Mouse (Mus musculus) hindbrain, embryonic 11.5 days (tissue): ENCODE measurements around the gene Csf2rb2. TPM values are rescaled to one million over a fixed set of nuclear protein-coding genes. Genes with fewer than 3 reads are reported as not detected.

Experiments
- ATAC-seq: fragments of 200-750 bp; cut with Nextera tagmentation; 2 replicates; pipeline ENCODE4 v1.8.0; 2017; ENCODE audit warnings: mild to moderate bottlenecking, moderate TSS enrichment, moderate library complexity; ENCODE audit not compliant: low FRiP score
- DNase-seq: peaks from one replicate; pipeline ENCODE4 v3.0.0-alpha.2; 2015; ENCODE audit warnings: low spot score
- H3K27ac ChIP-seq: fragments of 300-500 bp; sonication (generic); 2 replicates; pipeline ENCODE4 v1.5.1; 2014; ENCODE audit warnings: mild to moderate bottlenecking, low read depth, low read length
- H3K27me3 ChIP-seq: fragments of 300-500 bp; sonication (generic); 2 replicates; pipeline ENCODE4 v1.6.1; 2014; ENCODE audit warnings: mild to moderate bottlenecking, low read length, moderate library complexity, mixed read lengths; ENCODE audit not compliant: control insufficient read depth, insufficient read depth
- H3K36me3 ChIP-seq: fragments of 300-500 bp; sonication (generic); 2 replicates; pipeline ENCODE4 v1.6.1; 2014; ENCODE audit warnings: mild to moderate bottlenecking, low read length, moderate library complexity, mixed read lengths; ENCODE audit not compliant: control insufficient read depth, insufficient read depth
- H3K4me1 ChIP-seq: fragments of 300-500 bp; sonication (generic); replicated peaks from 2 replicates; pipeline ENCODE4 v1.6.1; 2014; ENCODE audit warnings: low read length, mixed read lengths; ENCODE audit not compliant: control insufficient read depth, insufficient read depth
- H3K4me2 ChIP-seq: fragments of 300-500 bp; sonication (generic); replicated peaks from 2 replicates; pipeline ENCODE4 v1.6.1; 2014; ENCODE audit warnings: mild to moderate bottlenecking, low read depth, low read length
- H3K4me3 ChIP-seq: fragments of 300-500 bp; sonication (generic); 2 replicates; pipeline ENCODE4 v1.5.1; 2014; ENCODE audit warnings: low read depth, low read length
- H3K9ac ChIP-seq: fragments of 300-500 bp; sonication (generic); 2 replicates; pipeline ENCODE4 v1.6.1; 2014; ENCODE audit warnings: low read depth, low read length
- H3K9me3 ChIP-seq: fragments of 300-500 bp; sonication (generic); 2 replicates; pipeline ENCODE4 v1.6.1; 2016; ENCODE audit warnings: low read length; ENCODE audit not compliant: control insufficient read depth
- WGBS: fragments of 180-500 bp; shearing (Covaris S2); extraction: QIAGEN DNeasy Blood & Tissue Kit; methylation state at CpG from one replicate; pipeline ENCODE4 v1.1.7; 2014; 5-methylcytosine and 5-hydroxymethylcytosine counted together
- polyA plus RNA-seq: library from polyadenylated mRNA; unstranded; fragments of >200 nt; fragmentation: Nextera tagmentation; extraction: Ambion mirVana; gene quantifications from 2 replicates; pipeline ENCODE4 v1.2.1, GENCODE M21; 2014

Gene Csf2rb2
- polyA plus RNA-seq, 1 experiment from 2014 or later = 0.34 TPM

GRCm38 (mm10) chr15:78254751-78255150 is 50.8 kb downstream of the Csf2rb2 start:
- no peak overlapping the region for H3K9ac ChIP-seq
- no peaks in the 10 kb centered on the region for H3K9me3 ChIP-seq
- ATAC-seq (no peak), DNase-seq (peak; percentile 79)
- H3K4me3 ChIP-seq = no peak overlapping the region
- WGBS = 27% methylated on average over 20 of the region's 20 CpGs
- no peak overlapping the region for H3K4me2 ChIP-seq
- no peaks in the 10 kb centered on the region for H3K4me1 ChIP-seq
- no peaks in the 10 kb centered on the region for H3K36me3 ChIP-seq
- no peaks in the 10 kb centered on the region for H3K27me3 ChIP-seq
- H3K27ac ChIP-seq = no peak overlapping the region

- no peak for ATAC-seq
- Histone ChIP-seq H3K27me3 (no peaks in the 10 kb centered on the region), H3K9me3 (no peaks in the 10 kb centered on the region), H3K4me3 (no peak overlapping the region), H3K27ac (no peak overlapping the region), H3K36me3 (no peaks in the 10 kb centered on the region), H3K4me1 (no peaks in the 10 kb centered on the region), H3K4me2 (no peak overlapping the region), H3K9ac (no peak overlapping the region)
- DNase-seq = no peak
- WGBS = 85% methylated on average over 3 of the region's 3 CpGs
Observed at GRCm38 (mm10) chr15:78248410-78248809, 57.1 kb downstream of the Csf2rb2 start.

GRCm38 (mm10) chr15:78247659-78248058 is 57.9 kb downstream of the Csf2rb2 start:
- no peaks in the 10 kb centered on the region for H3K36me3 ChIP-seq
- no peaks in the 10 kb centered on the region for H3K27me3 ChIP-seq
- 62% methylated on average over 2 of the region's 2 CpGs for WGBS
- ATAC-seq = no peak
- no peak overlapping the region for H3K9ac ChIP-seq
- DNase-seq = no peak
- no peak overlapping the region for H3K4me2 ChIP-seq
- no peaks in the 10 kb centered on the region for H3K4me1 ChIP-seq
- H3K4me3 ChIP-seq = no peak overlapping the region
- H3K27ac ChIP-seq = no peak overlapping the region
- H3K9me3 ChIP-seq = no peaks in the 10 kb centered on the region

- H3K9ac ChIP-seq = no peak overlapping the region
- 78% methylated on average over 18 of the region's 18 CpGs for WGBS
- no peak overlapping the region for H3K4me3 ChIP-seq
- H3K27ac ChIP-seq = no peak overlapping the region
- H3K4me2 ChIP-seq = no peak overlapping the region
- DNase-seq (no peak), ATAC-seq (no peak)
- H3K36me3 ChIP-seq = no peaks in the 10 kb centered on the region
- no peaks in the 10 kb centered on the region for H3K9me3 ChIP-seq
- no peaks in the 10 kb centered on the region for H3K4me1 ChIP-seq
- H3K27me3 ChIP-seq = no peaks in the 10 kb centered on the region
Observed at GRCm38 (mm10) chr15:78246143-78247116, 59.1 kb downstream of the Csf2rb2 start.

GRCm38 (mm10) chr15:78244695-78245492 is 60.6 kb downstream of the Csf2rb2 start, which contains the start of gene Ncf4:
Ncf4 (plus strand) TSS chr15:78244801.
- Histone ChIP-seq H3K9ac (no peak within 1 kb of the TSS), H3K27me3 (no peaks in the 10 kb centered on the region; the same call in 1 of the 2 replicates), H3K27ac (no peak within 1 kb of the TSS), H3K4me2 (no peak within 1 kb of the TSS), H3K9me3 (no peaks in the 10 kb centered on the region), H3K4me1 (no peaks in the 10 kb centered on the region), H3K4me3 (no peak within 1 kb of the TSS), H3K36me3 (no peaks in the 10 kb centered on the region)
- 77% methylated on average over 7 of the region's 7 CpGs for WGBS
- no peak for ATAC-seq
- DNase-seq = no peak

- H3K27me3 ChIP-seq = no peaks in the 10 kb centered on the region; the same call in 1 of the 2 replicates
- no peak overlapping the region for H3K4me3 ChIP-seq
- 81% methylated on average over 6 of the region's 6 CpGs for WGBS
- no peaks in the 10 kb centered on the region for H3K4me1 ChIP-seq
- no peaks in the 10 kb centered on the region for H3K9me3 ChIP-seq
- no peaks in the 10 kb centered on the region for H3K36me3 ChIP-seq
- H3K9ac ChIP-seq = no peak overlapping the region
- ATAC-seq (no peak), DNase-seq (no peak)
- no peak overlapping the region for H3K4me2 ChIP-seq
- H3K27ac ChIP-seq = no peak overlapping the region
Observed at GRCm38 (mm10) chr15:78243774-78244173, 61.7 kb downstream of the Csf2rb2 start.

GRCm38 (mm10) chr15:78243061-78243460 is 62.5 kb downstream of the Csf2rb2 start:
- H3K27me3 ChIP-seq = no peaks in the 10 kb centered on the region; the same call in 1 of the 2 replicates
- no peaks in the 10 kb centered on the region for H3K36me3 ChIP-seq
- H3K4me2 ChIP-seq = no peak overlapping the region
- no peak overlapping the region for H3K4me3 ChIP-seq
- H3K9ac ChIP-seq = no peak overlapping the region
- WGBS = 85% methylated on average over 8 of the region's 8 CpGs
- no peaks in the 10 kb centered on the region for H3K9me3 ChIP-seq
- ATAC-seq = no peak
- no peaks in the 10 kb centered on the region for H3K4me1 ChIP-seq
- DNase-seq = no peak
- no peak overlapping the region for H3K27ac ChIP-seq

- WGBS = 57% methylated on average over 11 of the region's 11 CpGs
- no peak for DNase-seq
- no peak overlapping the region for H3K27ac ChIP-seq
Observed at GRCm38 (mm10) chr15:78241335-78241734, 64.2 kb downstream of the Csf2rb2 start.

More at GRCm38 (mm10) chr15:78241335-78241734, 64.2 kb downstream of the Csf2rb2 start:
- H3K27me3 ChIP-seq = no peaks in the 10 kb centered on the region; the same call in 1 of the 2 replicates
- no peak overlapping the region for H3K9ac ChIP-seq
- H3K4me2 ChIP-seq = no peak overlapping the region
- no peaks in the 10 kb centered on the region for H3K4me1 ChIP-seq
- no peak for ATAC-seq
- no peaks in the 10 kb centered on the region for H3K36me3 ChIP-seq
- no peaks in the 10 kb centered on the region for H3K9me3 ChIP-seq
- H3K4me3 ChIP-seq = no peak overlapping the region
